Mouse (Mus musculus) heart, embryonic 10.5 days (tissue): ENCODE measurements around the gene Arhgef17. TPM values are rescaled to one million over a fixed set of nuclear protein-coding genes. Genes with fewer than 3 reads are reported as not detected.
A peak's percentile ranks its signal among the peaks of the same experiment; 100 is the strongest.

Experiments
- DNase-seq: peaks from one replicate; pipeline ENCODE4 v3.0.0-alpha.2; 2017; ENCODE audit warnings: low spot score
- H3K27ac ChIP-seq: fragments of 300-500 bp; sonication (generic); 2 replicates; pipeline ENCODE4 v1.5.1; 2016; ENCODE audit warnings: mild to moderate bottlenecking
- H3K27me3 ChIP-seq: fragments of 300-500 bp; sonication (generic); 2 replicates; pipeline ENCODE4 v1.6.1; 2016; ENCODE audit warnings: mild to moderate bottlenecking; ENCODE audit not compliant: poor library complexity, insufficient read depth, severe bottlenecking
- H3K36me3 ChIP-seq: fragments of 300-500 bp; sonication (generic); 2 replicates; pipeline ENCODE4 v1.6.1; 2016; ENCODE audit warnings: mild to moderate bottlenecking, moderate library complexity
- H3K4me1 ChIP-seq: fragments of 300-500 bp; sonication (generic); 2 replicates; pipeline ENCODE4 v1.6.1; 2016; ENCODE audit warnings: mild to moderate bottlenecking
- H3K4me3 ChIP-seq: fragments of 300-500 bp; sonication (generic); 2 replicates; pipeline ENCODE4 v1.5.1; 2016; ENCODE audit warnings: mild to moderate bottlenecking, moderate library complexity
- H3K9me3 ChIP-seq: fragments of 300-500 bp; sonication (generic); 2 replicates; pipeline ENCODE4 v1.6.1; 2016; ENCODE audit warnings: mild to moderate bottlenecking, moderate library complexity
- whole genome bisulfite sequencing: fragments of 180-500 bp; shearing (Covaris S2); methylation state at CpG from one replicate; pipeline ENCODE4 v1.1.7; 2016; 5-methylcytosine and 5-hydroxymethylcytosine counted together
- polyA plus RNA-seq: library from polyadenylated mRNA; unstranded; fragments of >200 nt; fragmentation: Nextera tagmentation; extraction: Ambion mirVana; gene quantifications from 2 replicates; pipeline ENCODE4 v1.2.1, GENCODE M21; 2016

Gene Arhgef17
- polyA plus RNA-seq, 1 experiment from 2014 or later, result 10.1 TPM

DNA sequence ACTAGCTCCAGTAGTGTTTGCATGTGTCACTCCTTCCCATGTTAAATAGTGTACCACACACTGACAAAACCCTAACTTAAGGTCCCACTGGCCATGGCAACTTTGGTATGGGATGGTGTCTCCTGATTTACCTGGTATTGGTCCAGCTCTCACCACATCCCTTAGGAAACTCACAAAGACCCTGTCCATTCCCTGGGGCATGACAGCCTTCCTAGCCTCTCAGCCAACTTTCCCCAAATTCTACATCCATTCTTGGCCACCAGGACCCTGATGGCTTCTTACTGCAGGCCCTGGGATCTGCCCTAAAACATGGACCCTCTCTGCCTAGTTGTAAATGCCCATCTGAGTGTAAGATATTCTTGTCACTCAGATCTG is 86.9 kb downstream of the Arhgef17 start:
- H3K27ac ChIP-seq, result peak overlapping the region; percentile 13; the same call in 1 of the 2 replicates
- no peaks in the 10 kb centered on the region for H3K9me3 ChIP-seq
- DNase-seq, result no peak
- H3K36me3 ChIP-seq, result peaks cover 29% of the 10 kb centered on the region
- H3K27me3 ChIP-seq, result no peaks in the 10 kb centered on the region
- H3K4me1 ChIP-seq, result peaks cover 23% of the 10 kb centered on the region
- H3K4me3 ChIP-seq, result no peak overlapping the region

DNA sequence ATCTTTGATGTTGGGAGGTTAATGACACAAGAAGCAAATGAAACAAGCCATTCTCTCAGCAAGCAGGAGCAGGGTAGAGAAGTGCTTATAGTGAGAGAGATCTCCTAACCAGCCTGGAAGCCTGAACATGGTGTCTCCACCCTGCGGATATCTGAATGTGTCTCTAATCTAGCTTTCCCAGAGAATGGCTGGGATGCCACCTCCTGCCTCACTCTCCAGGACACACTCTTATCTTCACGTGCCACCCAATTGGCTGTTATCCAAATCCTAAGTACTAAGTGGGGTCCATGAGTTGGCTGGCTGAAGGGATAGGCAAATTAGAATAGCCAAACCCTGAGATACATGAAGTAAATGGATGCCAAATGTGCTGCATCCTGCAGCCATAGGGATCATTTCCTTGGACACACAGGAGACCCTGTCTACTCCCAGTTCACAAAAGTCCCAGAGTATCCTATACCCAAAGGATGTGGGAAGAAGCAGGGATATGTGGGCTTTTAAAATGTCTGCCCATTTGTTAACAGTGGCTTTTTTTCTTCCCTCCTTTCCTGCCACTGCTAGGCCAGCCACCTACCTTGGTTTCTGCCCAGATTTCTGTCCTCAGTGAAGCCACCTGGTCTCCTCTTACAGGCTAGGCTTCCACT is 87.4 kb downstream of the Arhgef17 start:
- H3K4me1 ChIP-seq, result peaks cover 24% of the 10 kb centered on the region
- no peak overlapping the region for H3K4me3 ChIP-seq
- peaks cover 25% of the 10 kb centered on the region for H3K36me3 ChIP-seq
- WGBS, result 31% methylated on average over 2 of the region's 2 CpGs
- H3K9me3 ChIP-seq, result no peaks in the 10 kb centered on the region
- peak; percentile 77 for DNase-seq
- 0 out of 2 replicates have a peak overlapping the region, but pooled peaks have one; percentile 13 for H3K27ac ChIP-seq
- no peaks in the 10 kb centered on the region for H3K27me3 ChIP-seq

DNA sequence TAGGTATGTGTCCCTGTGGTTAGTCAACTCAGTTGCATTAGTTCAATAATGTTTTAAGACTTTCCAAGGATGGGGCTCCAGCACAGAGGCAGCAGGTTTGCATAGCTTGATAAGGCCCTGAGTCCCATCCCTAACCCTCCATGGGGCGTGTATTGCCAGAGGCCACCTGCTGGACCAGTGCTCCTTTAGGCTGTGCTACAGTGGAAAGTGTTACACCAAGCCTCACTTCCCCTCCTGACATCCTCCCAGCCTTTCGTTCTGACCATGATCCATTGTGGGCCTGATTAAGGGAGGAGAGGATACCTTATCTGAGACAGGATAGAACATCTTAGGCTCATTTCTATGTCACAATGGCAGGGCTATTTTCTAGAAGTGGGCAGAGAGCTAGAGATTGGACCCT is 88.0 kb downstream of the Arhgef17 start:
- peaks cover 24% of the 10 kb centered on the region for H3K36me3 ChIP-seq
- H3K27ac ChIP-seq, result no peak overlapping the region
- peak; percentile 76 for DNase-seq
- H3K9me3 ChIP-seq, result no peaks in the 10 kb centered on the region
- H3K4me1 ChIP-seq, result peaks cover 30% of the 10 kb centered on the region
- no peak overlapping the region for H3K4me3 ChIP-seq
- H3K27me3 ChIP-seq, result no peaks in the 10 kb centered on the region
- WGBS, result 55% methylated on average over 2 of the region's 2 CpGs

DNA sequence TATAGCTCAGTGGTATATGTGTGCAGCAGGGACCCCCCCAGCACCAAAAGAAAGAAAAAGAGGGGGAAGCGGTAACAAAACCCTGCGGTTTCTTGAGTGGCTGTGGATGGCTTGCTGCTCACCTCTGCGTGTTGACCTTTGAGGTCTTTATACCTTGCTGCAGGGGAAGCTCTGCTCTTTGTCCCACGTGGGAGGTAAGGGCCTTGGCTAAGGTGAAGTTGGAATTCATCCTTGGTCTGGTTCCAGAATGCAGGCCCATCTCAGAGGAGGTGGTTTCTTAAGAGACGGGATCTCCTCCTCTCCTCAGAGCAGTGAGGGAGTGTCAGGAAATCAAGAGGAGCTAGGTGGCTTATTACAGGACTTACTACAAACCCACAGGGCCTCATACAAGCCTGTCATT is 89.7 kb downstream of the Arhgef17 start:
- Histone ChIP-seq H3K4me3 (no peak overlapping the region), H3K27ac (no peak overlapping the region), H3K9me3 (no peaks in the 10 kb centered on the region), H3K27me3 (no peaks in the 10 kb centered on the region), H3K4me1 (peaks cover 36% of the 10 kb centered on the region), H3K36me3 (peaks cover 27% of the 10 kb centered on the region)
- 92% methylated on average over 5 of the region's 5 CpGs for WGBS
- DNase-seq, result no peak

DNA sequence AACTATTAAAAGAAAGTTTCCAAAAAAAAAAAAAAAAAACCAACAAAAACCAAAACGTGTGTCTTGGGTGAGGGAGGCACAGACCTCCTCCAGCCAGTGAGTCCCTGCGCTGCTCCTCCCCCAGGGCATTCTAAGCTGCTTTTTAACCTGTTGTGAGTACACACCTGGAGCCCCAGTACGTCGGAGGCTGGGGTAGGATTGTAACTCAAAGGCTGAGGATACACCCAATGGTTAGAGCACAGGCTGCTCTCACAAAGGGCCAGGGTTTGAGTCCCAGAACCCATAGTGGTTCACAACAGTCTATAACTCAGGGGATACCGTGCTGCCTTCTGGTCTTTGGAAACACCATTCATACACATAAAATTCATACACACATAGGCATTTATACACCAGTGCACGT is 90.3 kb downstream of the Arhgef17 start:
- H3K27ac ChIP-seq, result no peak overlapping the region
- no peak for DNase-seq
- WGBS, result 86% methylated on average over 6 of the region's 6 CpGs
- H3K27me3 ChIP-seq, result no peaks in the 10 kb centered on the region
- no peak overlapping the region for H3K4me3 ChIP-seq
- H3K9me3 ChIP-seq, result no peaks in the 10 kb centered on the region
- peaks cover 27% of the 10 kb centered on the region for H3K36me3 ChIP-seq
- H3K4me1 ChIP-seq, result peaks cover 36% of the 10 kb centered on the region

GRCm38 (mm10) chr7:100840906-100841305 is 91.0 kb downstream of the Arhgef17 start:
- H3K9me3 ChIP-seq, result no peaks in the 10 kb centered on the region
- no peak overlapping the region for H3K4me3 ChIP-seq
- 98% methylated on average over 1 of the region's 1 CpGs for WGBS
- no peak overlapping the region for H3K27ac ChIP-seq
- DNase-seq, result no peak
- peaks cover 34% of the 10 kb centered on the region for H3K36me3 ChIP-seq
- peaks cover 36% of the 10 kb centered on the region for H3K4me1 ChIP-seq
- H3K27me3 ChIP-seq, result no peaks in the 10 kb centered on the region

DNA sequence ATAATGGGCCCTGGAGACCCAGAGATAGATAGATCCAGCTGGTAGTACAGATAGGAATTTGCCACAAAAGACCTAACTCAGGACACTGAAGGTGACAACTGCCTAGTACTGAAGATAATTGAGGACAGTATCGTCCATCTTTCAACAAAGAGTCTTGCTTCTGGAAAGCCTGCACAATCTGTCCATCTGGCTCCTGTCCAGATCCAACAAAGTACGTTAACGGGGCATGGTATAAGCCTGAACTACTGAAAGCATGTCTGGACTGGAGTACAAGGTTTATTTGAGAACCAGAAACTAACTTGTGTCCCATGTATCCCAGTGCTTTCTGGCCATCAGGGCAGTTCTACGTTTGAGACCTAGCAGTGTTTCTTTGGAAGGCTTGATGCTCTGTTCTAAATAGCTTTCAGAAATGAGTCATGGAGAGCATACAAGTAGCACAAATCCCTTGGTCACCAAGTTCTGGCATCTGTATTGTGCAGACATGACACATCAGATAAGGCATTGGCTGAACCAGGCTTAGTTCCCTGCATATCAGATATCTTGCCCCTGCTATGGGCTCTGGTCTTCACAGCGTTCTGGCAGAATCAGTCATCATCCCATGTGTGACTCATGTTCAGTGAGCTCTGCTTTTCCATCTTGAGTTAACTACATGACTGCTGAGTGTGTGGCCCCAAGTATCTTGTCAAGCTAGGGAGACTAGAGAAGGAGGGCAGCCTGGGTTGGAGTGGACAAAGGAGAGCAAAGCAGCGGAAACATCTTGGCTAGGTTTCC is 92.1 kb downstream of the Arhgef17 start:
- Histone ChIP-seq H3K27me3 (no peaks in the 10 kb centered on the region), H3K4me1 (peaks cover 28% of the 10 kb centered on the region), H3K36me3 (peaks cover 44% of the 10 kb centered on the region), H3K4me3 (no peak overlapping the region), H3K9me3 (no peaks in the 10 kb centered on the region), H3K27ac (no peak overlapping the region)
- WGBS, result 65% methylated on average over 6 of the region's 6 CpGs
- DNase-seq, result no peak

DNA sequence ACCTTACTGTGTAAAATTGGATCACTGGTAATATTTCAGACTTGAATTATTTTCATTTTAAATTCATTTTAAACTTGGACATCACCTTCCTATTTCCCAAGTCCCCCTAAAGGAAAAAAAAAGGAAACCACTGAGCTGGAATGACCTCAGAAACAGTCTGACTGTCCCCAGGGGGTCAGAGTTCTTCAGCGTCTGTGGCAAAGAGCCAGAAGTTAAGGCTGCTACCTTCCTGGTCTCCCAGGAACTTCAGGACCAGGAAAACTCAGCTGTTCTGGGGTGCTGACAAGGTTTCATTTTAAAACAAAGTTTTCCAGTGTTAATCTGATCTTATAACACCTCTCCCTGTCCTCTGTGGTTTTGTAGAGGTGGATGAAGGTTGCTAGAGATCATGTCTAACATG is 94.2 kb downstream of the Arhgef17 start:
- H3K4me1 ChIP-seq, result peaks cover 16% of the 10 kb centered on the region; the same call in 1 of the 2 replicates
- H3K27ac ChIP-seq, result no peak overlapping the region
- H3K27me3 ChIP-seq, result no peaks in the 10 kb centered on the region
- no peak overlapping the region for H3K4me3 ChIP-seq
- whole genome bisulfite sequencing, result 75% methylated on average over 1 of the region's 1 CpGs
- DNase-seq, result no peak
- H3K9me3 ChIP-seq, result no peaks in the 10 kb centered on the region
- peaks cover 61% of the 10 kb centered on the region for H3K36me3 ChIP-seq

- 87% methylated on average over 10 of the region's 10 CpGs for WGBS
- no peak overlapping the region for H3K4me3 ChIP-seq
- H3K4me1 ChIP-seq, result peaks cover 16% of the 10 kb centered on the region; the same call in 1 of the 2 replicates
- peaks cover 52% of the 10 kb centered on the region for H3K36me3 ChIP-seq
- no peaks in the 10 kb centered on the region for H3K27me3 ChIP-seq
- no peaks in the 10 kb centered on the region for H3K9me3 ChIP-seq
- no peak overlapping the region for H3K27ac ChIP-seq
- no peak for DNase-seq
Observed at GRCm38 (mm10) chr7:100836657-100837056, 95.2 kb downstream of the Arhgef17 start.

GRCm38 (mm10) chr7:100835711-100836110 is 96.2 kb downstream of the Arhgef17 start:
- Histone ChIP-seq H3K27me3 (no peaks in the 10 kb centered on the region), H3K27ac (no peak overlapping the region), H3K36me3 (peaks cover 58% of the 10 kb centered on the region), H3K9me3 (no peaks in the 10 kb centered on the region), H3K4me1 (peaks cover 16% of the 10 kb centered on the region; the same call in 1 of the 2 replicates), H3K4me3 (no peak overlapping the region)
- DNase-seq, result no peak
- WGBS, result 84% methylated on average over 6 of the region's 6 CpGs

GRCm38 (mm10) chr7:100835168-100835567 is 96.7 kb downstream of the Arhgef17 start:
- no peaks in the 10 kb centered on the region for H3K27me3 ChIP-seq
- no peak overlapping the region for H3K27ac ChIP-seq
- WGBS, result 87% methylated on average over 7 of the region's 7 CpGs
- no peak overlapping the region for H3K4me3 ChIP-seq
- no peaks in the 10 kb centered on the region for H3K9me3 ChIP-seq
- peaks cover 58% of the 10 kb centered on the region for H3K36me3 ChIP-seq
- peaks cover 16% of the 10 kb centered on the region; the same call in 1 of the 2 replicates for H3K4me1 ChIP-seq
- no peak for DNase-seq

- Histone ChIP-seq H3K36me3 (peaks cover 59% of the 10 kb centered on the region), H3K27me3 (no peaks in the 10 kb centered on the region), H3K27ac (no peak overlapping the region), H3K4me3 (no peak overlapping the region), H3K4me1 (0 out of 2 replicates have a peak, but pooled peaks cover 5% of the 10 kb centered on the region), H3K9me3 (no peaks in the 10 kb centered on the region)
- WGBS, result 68% methylated on average over 1 of the region's 1 CpGs
- no peak for DNase-seq
Observed at GRCm38 (mm10) chr7:100833859-100834258, 98.0 kb downstream of the Arhgef17 start.

GRCm38 (mm10) chr7:100828549-100828948 is 103.4 kb downstream of the Arhgef17 start:
- no peak overlapping the region for H3K27ac ChIP-seq
- H3K4me1 ChIP-seq, result no peaks in the 10 kb centered on the region
- no peak for DNase-seq
- WGBS, result 95% methylated on average over 2 of the region's 2 CpGs
- H3K9me3 ChIP-seq, result no peaks in the 10 kb centered on the region
- H3K27me3 ChIP-seq, result no peaks in the 10 kb centered on the region
- no peak overlapping the region for H3K4me3 ChIP-seq
- H3K36me3 ChIP-seq, result peaks cover 30% of the 10 kb centered on the region; the same call in 1 of the 2 replicates
